8 mouse cellular contexts compared by ENCODE assay signal in the genomic region with DNA sequence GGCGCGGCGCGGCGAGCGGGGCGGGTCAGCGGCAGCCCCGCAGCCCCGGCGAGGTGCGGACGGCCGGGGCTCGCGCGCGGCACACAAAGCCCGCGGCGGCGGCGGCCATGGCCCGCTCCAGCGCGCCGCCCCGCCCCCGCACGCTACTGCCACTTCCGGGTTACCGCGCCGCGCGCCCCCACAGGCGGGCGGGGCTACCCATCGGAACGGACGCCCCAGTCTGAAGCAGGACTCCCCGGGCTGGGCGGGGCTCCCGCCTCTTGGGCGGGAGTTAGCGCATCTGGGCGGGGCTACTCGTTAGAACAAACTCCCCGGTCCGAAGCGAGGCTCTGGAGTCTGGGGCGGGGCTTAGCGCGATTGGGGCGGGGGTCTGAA. TPM values are rescaled to one million over a fixed set of nuclear protein-coding genes. Genes with fewer than 3 reads are reported as not detected.
DNase-seq lines count a peak whose midpoint lies in the region; ATAC-seq lines count a peak whose summit lies in the region.

No protein-coding gene starts in this region.

- peak overlapping the region; percentile 77 for H3K4me3 ChIP-seq in intestine, embryonic 14.5 days (ENCODE audit: low read depth, low read length)

- peak overlapping the region; percentile 80 for H3K4me2 ChIP-seq in intestine, embryonic 14.5 days (ENCODE audit: low read length)

- intact Hi-C loops in gastrocnemius, postnatal 14 days (cut with DNase I; ENCODE audit: low total_unique reads), result no loop called here
- intact Hi-C loops in left cerebral cortex, postnatal 14 days (cut with DNase I), result loop anchor here (5.0 kb wide), 2 partner anchors 65 to 95 kb away; a partner anchor contains a TSS

- DNase-seq in adipocyte (ENCODE audit: low spot score), result peak; percentile 89
- peak; percentile 93 for DNase-seq in embryo, embryonic 10 days (ENCODE audit: low spot score)
- DNase-seq in gastrocnemius, postnatal 14 days, result peak; percentile 94
- DNase-seq in intestine, embryonic 14.5 days (ENCODE audit: low spot score), result peak; percentile 94
- peak; percentile 90 to 93 for DNase-seq in left cerebral cortex, postnatal 14 days (ENCODE audit: low spot score in 2 of 2)
- peak; percentile 96 for DNase-seq in mesoderm, embryonic 11.5 days (ENCODE audit: low read depth, low spot score)
- DNase-seq in right cerebral cortex, postnatal 36 days (ENCODE audit: low spot score in 2 of 2), result peak; percentile 87 to 88
- DNase-seq in yolk sac, embryonic 10.5 days (ENCODE audit: low spot score), result peak; percentile 96

- 1% methylated on average over 19 of the region's 55 CpGs for WGBS in intestine, embryonic 14.5 days

- H3K27ac ChIP-seq in intestine, embryonic 14.5 days (ENCODE audit: low read depth), result peak overlapping the region; percentile 92

- no peaks in the 10 kb centered on the region for H3K27me3 ChIP-seq in intestine, embryonic 14.5 days (replicated peaks; ENCODE audit: control insufficient read depth, insufficient read depth, low read length)

- ATAC-seq in intestine, embryonic 14.5 days (replicated peaks; ENCODE audit: low FRiP score, low TSS enrichment, low read depth), result peak; percentile 96

- no peaks in the 10 kb centered on the region for H3K9me3 ChIP-seq in intestine, embryonic 14.5 days (ENCODE audit: control insufficient read depth, low read length)

- H3K4me1 ChIP-seq in intestine, embryonic 14.5 days (replicated peaks; ENCODE audit: control insufficient read depth, insufficient read depth, low read length), result peaks cover 7% of the 10 kb centered on the region

- no peaks in the 10 kb centered on the region for H3K36me3 ChIP-seq in intestine, embryonic 14.5 days (ENCODE audit: control insufficient read depth, insufficient read depth, low read length)

- peak overlapping the region; percentile 91 for H3K9ac ChIP-seq in intestine, embryonic 14.5 days (ENCODE audit: low read length)

RNA-seq across cellular contexts. Expression of a gene that starts 0.3 kb away (rescaled TPM):
- 1 to 10 TPM; 4.4 to 5.6 TPM for total RNA-seq in gastrocnemius, postnatal 14 days (2021)
- 20.6 and 41.9 TPM in 2 replicates for polyA plus RNA-seq in intestine, embryonic 14.5 days (2014; fragmentation: Nextera tagmentation; extraction: Ambion mirVana)
- total RNA-seq in left cerebral cortex, postnatal 14 days (2021), result 10 to 100 TPM; 47.6 to 48.1 TPM

Comparison
In these comparisons a context has a peak if more than half of its experiments do, and no peak if none do; other contexts are left out.
1. Peak in every context shown above with its lines: DNase-seq, ATAC-seq, H3K4me3 ChIP-seq and H3K27ac ChIP-seq.
2. RNA of a gene that starts 0.3 kb away (total RNA-seq): 47.6 to 48.1 TPM in left cerebral cortex, postnatal 14 days; 4.4 to 5.6 TPM in gastrocnemius, postnatal 14 days; every median in the first group is over 4 times any median in the second.